Mouse (Mus musculus): ENCODE data around the gene Sf1.

DNA sequence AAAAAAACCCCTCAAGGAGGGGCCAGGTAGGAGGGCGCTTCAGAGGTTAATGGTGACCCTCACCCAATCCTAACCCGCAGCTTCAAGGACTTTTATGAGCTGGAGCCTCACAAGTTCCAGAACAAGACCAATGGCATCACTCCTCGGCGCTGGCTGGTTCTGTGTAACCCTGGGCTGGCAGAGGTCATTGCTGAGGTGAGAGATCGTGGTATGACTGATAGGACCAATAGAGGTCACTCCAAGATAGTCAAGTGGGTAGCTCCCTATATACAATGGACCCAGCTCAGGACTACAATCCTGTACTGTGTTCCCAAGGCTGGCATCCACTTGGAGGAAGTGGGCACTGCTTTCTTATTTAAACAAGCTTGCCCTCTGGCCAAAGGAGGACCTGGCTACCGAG is 26.8 kb downstream of the Sf1 start:
- no peak for TF ChIP-seq TAL1 (IDR thresholded peaks at IDR 0.05; ENCODE audit: low read length)
- TF ChIP-seq GATA1 (IDR thresholded peaks at IDR 0.05; ENCODE audit: low read length): no peak
